Mouse (Mus musculus) cerebellum, postnatal 36 days (tissue): ENCODE measurements around the gene Clrn3.
"Not testable (repeated sequence)": the region's sequence is repeated elsewhere in the genome, so short reads cannot be mapped to it uniquely, and the experiment has no call there.

Experiments
- DNase-seq, 2 experiments: peaks; one replicate each; pipeline ENCODE4 v3.0.0; 2021 to 2022; ENCODE audit warnings: mixed read lengths in 2 of 2

Gene Clrn3

GRCm38 (mm10) chr7:135535908-135536307 is 7.5 kb upstream of the Clrn3 start:
- no peak for DNase-seq

DNA sequence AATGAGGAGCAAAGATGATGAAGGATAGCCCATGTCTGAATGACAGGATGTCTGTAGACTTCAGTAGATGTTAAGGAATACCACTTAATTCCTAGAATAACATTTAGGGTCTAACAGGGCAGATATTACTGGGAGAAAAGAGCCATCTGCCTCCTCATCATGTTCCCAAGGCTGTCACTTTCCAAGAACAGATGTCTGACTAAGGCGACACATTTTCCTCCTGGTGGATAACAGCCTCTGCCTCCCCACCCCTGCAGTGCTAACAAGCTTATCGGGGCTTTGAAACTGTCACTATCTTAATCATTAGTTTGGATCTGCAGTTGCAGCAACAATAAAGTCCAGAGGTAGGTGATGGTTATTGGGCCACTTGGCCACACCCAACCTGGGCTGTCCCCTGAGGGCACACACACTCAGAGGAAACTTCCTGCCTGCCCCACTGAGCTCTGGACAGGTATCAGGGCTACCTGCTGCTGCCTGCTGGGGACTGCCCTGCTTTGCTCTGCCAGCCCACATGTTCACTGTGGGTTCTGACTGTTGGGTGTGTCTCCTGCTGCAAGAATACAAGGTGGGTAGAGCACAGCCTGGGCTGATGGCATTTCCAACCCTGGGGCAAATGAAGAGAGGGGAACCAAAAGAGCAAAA is 6.2 kb upstream of the Clrn3 start:
- no peak for DNase-seq

GRCm38 (mm10) chr7:135529068-135529467 is 614 bp upstream of the Clrn3 start:
- no peak for DNase-seq

GRCm38 (mm10) chr7:135527169-135527568 is 1.3 kb downstream of the Clrn3 start:
- no peak for DNase-seq

GRCm38 (mm10) chr7:135526574-135527152 is 1.8 kb downstream of the Clrn3 start:
- DNase-seq = no peak

DNA sequence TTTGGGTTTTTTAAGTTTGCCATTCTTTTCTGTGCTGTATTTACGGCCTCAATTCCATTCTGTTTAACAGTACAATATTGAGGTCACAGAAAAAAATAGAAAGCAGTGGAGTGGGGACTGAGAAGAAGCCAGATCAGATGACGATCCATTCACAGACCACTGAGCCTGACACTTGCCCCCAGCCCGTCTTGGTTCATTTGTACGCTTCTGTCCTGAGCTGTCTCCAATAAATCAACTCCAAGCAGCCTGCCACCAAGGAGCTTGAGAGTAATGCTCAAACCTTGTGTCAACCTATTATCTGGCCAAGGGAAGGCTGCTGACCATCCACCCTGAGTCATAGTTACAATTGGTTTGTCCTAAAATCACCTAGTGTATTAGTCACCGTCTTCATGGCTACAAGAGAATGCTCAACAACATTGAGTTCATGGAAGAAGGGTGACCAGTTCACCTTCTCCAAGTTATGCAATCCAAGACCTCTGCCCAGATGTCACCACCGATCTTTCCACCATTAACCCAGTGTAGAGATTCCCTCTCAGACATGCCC is 4.0 kb downstream of the Clrn3 start:
- DNase-seq = no peak

- no peak for DNase-seq
Observed at GRCm38 (mm10) chr7:135523981-135524380, 4.5 kb downstream of the Clrn3 start.

GRCm38 (mm10) chr7:135521755-135522512 is 6.5 kb downstream of the Clrn3 start:
- no peak for DNase-seq

DNA sequence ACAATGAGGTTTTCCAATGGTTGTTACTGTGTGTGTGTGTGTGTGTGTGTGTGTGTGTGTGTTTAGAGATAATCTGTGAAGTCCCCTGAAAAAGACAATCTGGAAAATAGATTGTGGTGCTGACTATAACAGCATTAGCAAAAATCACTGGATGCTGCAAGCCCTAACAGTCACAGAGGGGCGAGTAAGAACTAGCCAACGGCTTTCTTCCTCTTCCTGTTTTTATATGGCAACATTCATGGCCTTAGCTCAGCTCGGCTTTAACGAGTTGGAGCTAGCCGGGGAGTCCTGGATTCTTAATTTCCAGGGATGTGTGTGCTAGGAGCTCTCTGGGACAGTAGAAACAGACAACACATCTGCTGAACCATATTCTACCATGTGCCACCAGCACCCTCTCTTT is 8.2 kb downstream of the Clrn3 start:
- DNase-seq = no peak

DNA sequence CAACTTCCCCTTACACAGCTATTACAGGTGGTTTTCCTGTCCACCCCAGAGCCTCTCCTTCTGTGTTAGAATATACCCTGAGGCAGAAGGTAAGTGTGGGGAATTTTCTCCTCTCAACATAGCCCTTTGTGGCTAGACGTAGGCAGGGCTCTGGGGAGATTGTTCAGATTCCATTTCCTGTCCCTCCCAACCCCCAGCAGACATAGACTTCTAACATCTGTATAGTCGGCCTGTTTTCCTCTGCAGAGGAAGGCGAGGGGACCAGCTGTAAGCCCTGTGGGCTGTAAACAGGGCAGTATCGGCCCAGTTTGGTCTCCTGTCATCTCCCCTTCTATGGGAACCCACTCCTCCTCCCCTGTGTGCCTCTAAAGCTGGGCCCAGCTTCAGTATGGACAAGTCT is 11.3 kb downstream of the Clrn3 start:
- DNase-seq = no peak

- DNase-seq = no peak
Observed at GRCm38 (mm10) chr7:135511723-135512122, 16.7 kb downstream of the Clrn3 start.

GRCm38 (mm10) chr7:135510431-135510830 is 18.0 kb downstream of the Clrn3 start:
- no peak for DNase-seq

- DNase-seq = no peak
Observed at GRCm38 (mm10) chr7:135509272-135509671, 19.2 kb downstream of the Clrn3 start.

GRCm38 (mm10) chr7:135508602-135509001 is 19.9 kb downstream of the Clrn3 start:
- DNase-seq = no peak

DNA sequence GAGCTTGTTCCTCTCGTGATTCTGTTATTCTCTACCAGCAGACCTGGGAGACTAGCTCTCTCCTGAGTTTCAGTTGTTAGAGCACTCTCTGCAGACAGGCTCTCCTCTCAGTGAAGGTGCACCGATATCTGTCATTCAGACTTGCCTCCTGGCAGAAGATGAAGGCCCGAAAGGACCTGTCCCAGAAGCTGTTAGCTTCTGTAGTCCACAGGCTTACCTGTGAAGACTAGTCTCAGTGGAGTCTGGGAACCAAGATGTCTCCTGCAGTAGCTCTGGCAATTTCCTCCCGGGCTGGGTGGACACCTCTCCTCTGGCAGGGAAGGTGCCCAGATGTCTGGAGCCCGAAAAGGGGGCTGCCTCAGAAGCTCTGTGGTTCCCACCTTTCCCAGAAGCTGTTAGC is 21.9 kb downstream of the Clrn3 start:
- DNase-seq = not testable (repeated sequence)

DNA sequence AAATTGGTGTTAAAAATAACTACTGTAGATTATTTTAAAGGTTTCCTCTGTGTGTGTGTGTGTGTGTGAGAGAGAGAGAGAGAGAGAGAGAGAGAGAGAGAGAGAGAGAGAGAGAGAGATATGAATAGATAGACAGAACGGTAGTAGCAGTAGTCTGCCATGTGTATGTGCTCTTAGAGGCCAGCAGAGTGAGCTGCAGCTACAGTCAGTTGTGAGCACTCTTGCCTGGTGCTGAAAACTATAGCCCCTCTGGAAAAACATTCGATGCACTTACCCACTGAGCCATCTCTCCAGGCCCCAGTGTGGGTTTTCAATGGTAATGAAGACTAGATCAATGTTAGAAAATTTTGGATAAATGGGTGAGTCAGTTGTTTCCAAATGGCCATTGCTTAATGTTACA is 29.1 kb downstream of the Clrn3 start:
- no peak for DNase-seq

DNA sequence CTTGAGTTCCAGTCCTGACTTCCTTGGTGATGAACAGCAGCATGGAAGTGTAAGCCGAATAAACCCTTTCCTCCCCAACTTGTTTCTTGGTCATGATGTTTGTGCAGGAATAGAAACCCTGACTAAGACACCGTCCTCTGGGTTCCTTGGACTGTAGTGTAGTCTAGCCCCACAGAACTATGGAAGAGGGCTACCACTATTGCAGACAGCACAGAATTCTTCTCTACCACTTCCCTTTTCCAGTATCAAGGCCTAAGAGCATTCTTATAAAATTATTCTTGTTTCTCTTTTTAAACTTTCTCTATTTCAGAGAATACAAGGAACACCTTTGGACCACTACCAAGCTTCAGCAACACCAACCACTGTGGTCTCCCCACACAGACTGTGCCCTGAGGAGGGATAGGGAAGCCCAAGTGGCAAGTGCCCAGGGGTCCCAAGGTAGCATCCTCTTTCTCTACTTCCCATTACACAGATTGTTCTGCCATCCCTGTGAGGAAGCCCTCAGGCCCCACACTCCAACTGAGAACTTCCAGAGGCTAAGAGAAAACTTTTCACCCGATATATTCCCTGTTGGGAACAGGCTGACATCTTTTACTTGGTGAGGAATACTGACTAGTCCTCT is 29.8 kb downstream of the Clrn3 start:
- DNase-seq = no peak

DNA sequence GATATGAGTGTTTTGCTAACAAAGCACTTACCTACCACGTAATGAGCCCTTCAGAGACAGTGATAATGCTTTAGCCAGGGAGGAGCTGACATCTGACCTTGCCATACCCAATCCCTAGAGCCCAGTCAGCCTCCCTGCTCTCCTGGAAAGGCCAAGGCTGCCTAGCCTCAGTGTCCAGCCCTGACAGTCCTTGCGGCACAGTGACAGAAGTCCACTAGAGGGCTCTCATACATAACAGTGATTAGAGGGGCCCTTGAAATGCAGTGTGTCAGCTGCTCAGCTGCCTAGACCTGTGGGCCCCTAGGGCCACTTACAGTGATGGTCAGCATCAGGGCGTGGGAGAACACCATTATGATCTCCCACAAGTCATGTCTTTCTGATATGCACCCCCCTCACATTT is 33.2 kb downstream of the Clrn3 start:
- no peak for DNase-seq

GRCm38 (mm10) chr7:135490500-135490886 is 38.0 kb downstream of the Clrn3 start:
- no peak for DNase-seq

GRCm38 (mm10) chr7:135489724-135490499 is 38.5 kb downstream of the Clrn3 start:
- DNase-seq = no peak

GRCm38 (mm10) chr7:135488214-135488810 is 40.1 kb downstream of the Clrn3 start:
- DNase-seq = no peak

DNA sequence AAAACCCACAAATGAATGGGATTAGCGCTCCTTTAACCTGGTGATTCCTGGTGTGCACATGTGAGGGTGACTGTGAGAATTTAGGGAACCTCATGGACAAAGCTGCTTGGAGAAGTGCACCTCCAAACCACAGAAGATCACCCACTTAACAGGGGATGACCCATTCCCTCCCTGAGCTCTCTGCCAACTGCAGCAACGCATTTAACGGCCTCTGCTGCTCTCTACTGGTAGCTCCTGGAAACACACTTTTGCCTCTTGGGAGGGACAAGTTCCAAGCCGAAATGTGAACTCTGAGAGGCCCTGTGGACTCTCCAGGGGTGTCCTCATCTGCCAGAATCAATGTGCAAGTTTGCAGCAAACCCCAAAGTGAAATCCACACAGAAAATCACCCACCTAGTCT is 41.0 kb downstream of the Clrn3 start:
- DNase-seq = peak; percentile 69 to 73
